Mouse (Mus musculus) testis, adult 2 months (tissue): Measurements from ENCODE around the gene Nkiras1.

ENCODE experiments used
- CTCF ChIP-seq: fragments of 200-500 bp; IDR thresholded peaks from 2 replicates; pipeline ENCODE4 v1.5.1; 2012; ENCODE audit warnings: low read depth, mild to moderate bottlenecking, inconsistent platforms, low read length, moderate library complexity; ENCODE audit not compliant: control insufficient read depth, insufficient read depth, insufficient replicate concordance
- POLR2A ChIP-seq: fragments of 200-500 bp; IDR thresholded peaks from 2 replicates; pipeline ENCODE4 v1.6.1; 2012; ENCODE audit warnings: low read depth, mild to moderate bottlenecking, inconsistent platforms, low read length, moderate library complexity; ENCODE audit not compliant: control insufficient read depth

- TF ChIP-seq CTCF, result no peak
- no peak for TF ChIP-seq POLR2A
Measured at GRCm38 (mm10) chr14:18221977-18222376, 49.0 kb upstream of the Nkiras1 start.
